Mouse (Mus musculus) neutrophil, adult 5-6 weeks (primary cell): Measurements from ENCODE around the gene Gm45713. TPM values are rescaled to one million over a fixed set of nuclear protein-coding genes. Genes with fewer than 3 reads are reported as not detected.
"Not testable (repeated sequence)": the region's sequence is repeated elsewhere in the genome, so short reads cannot be mapped to it uniquely, and the experiment has no call there.

ENCODE experiments used
- ATAC-seq: fragments of 151-379, 151-347 bp; 2 replicates; pipeline ENCODE4 v1.8.0; 2017; ENCODE audit warnings: mild to moderate bottlenecking, moderate TSS enrichment; ENCODE audit not compliant: insufficient number of reproducible peaks, poor library complexity, low FRiP score, severe bottlenecking; ENCODE audit errors: extremely low read depth
- total RNA-seq: library from RNA; stranded (forward); fragments of 200-1000 nt; gene quantifications from 2 replicates; pipeline ENCODE4 v1.2.3, GENCODE M21; 2017

Gene Gm45713
- total RNA-seq, 1 experiment from 2014 or later: 0.58 TPM

GRCm38 (mm10) chr7:45164833-45165232 lies 28.8 kb upstream of the Gm45713 start:
- ATAC-seq: no peak

GRCm38 (mm10) chr7:45163735-45164490 lies 27.9 kb upstream of the Gm45713 start, which contains the start of gene Slc17a7:
Gene Slc17a7 (plus strand): TSS chr7:45163949.
- no peak for ATAC-seq

- no peak for ATAC-seq
Measured at GRCm38 (mm10) chr7:45162996-45163615, 27.1 kb upstream of the Gm45713 start.

- ATAC-seq: no peak
Measured at GRCm38 (mm10) chr7:45162551-45162950, 26.5 kb upstream of the Gm45713 start.

DNA sequence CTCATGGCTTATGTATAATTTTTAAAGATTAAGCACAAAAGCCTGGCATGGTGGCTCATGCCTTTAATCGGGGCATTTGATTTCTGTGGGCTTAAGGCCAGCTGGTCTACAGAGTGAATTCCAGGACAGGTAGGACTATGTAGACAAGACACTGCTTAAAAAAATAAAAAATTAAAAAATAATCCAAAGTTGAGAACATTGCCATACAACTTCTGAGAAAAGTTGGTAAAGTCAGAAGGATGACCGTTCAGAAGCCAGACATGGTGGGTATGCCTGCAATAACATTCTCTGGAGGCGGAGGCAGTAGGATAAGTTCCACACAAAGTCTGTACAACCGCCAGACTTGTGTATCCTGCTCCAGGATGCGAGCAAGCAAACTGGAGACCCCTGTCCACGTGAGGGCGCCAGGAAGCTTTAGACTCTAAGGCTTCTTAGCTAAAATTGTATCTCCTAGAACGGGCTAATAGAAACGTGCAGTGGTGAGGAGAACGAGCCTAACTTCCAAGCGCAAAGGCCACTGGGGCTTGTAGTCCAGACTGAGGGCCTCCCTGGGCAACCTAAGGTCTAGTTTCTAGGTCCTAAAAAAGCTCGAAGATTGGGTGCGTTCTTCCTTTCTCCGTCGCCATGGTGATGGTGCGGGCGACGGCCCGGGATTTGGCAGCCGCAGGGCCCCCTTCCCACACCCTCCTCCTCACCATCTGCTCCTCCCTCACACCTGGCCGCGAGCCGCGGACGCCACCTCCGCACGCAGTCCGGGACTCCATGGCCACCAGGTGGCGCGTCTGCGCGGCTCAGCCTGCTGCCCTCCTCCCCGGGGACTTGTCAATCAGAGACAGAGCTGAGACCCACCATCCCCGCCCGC lies 25.8 kb upstream of the Gm45713 start:
- peak; percentile 63 for ATAC-seq

GRCm38 (mm10) chr7:45160866-45161265 lies 24.8 kb upstream of the Gm45713 start:
- ATAC-seq: no peak

GRCm38 (mm10) chr7:45160316-45160800 lies 24.3 kb upstream of the Gm45713 start:
- no peak for ATAC-seq

DNA sequence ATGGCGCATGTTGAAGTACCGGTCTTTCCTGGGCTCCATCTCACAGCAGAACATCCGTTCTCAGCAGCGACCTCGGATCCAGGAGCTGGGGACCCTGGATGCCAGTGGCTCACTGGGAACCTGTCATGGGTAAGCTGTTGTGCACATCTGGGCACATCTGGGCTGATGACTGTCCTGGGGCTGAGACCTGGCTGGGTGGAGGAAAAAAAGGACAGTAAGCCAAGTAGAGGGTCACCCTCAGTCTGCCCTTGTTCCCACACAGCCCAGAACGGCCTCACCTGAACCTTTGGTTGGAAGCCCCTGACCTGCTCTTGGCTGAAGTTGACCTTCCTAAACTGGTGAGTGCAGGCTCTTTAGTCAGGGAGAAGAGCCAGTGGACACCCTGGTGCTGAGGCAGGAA lies 23.0 kb upstream of the Gm45713 start:
- no peak for ATAC-seq

- no peak for ATAC-seq
Measured at GRCm38 (mm10) chr7:45157459-45157858, 21.4 kb upstream of the Gm45713 start.

- ATAC-seq: no peak
Measured at GRCm38 (mm10) chr7:45156206-45156605, 20.2 kb upstream of the Gm45713 start.

DNA sequence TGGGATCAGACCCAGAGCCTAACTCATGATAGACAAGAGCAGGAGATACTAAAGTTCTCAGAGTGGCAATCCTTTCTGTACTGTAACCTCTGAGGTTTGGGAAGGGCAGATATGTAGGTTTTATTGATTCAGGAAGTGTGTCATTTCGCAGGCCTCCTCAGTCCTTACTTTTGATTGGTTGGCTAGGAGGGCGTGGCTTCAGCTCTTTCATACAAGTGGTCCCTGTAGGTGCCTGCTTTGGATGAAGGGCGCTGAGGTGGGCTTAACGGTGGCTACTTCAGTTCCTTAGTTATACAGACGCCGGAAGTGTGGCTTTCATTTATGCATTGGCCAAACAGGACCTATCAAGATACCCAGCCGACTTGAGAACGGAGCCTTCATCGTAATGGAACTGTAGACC lies 19.6 kb upstream of the Gm45713 start:
- ATAC-seq: no peak

- ATAC-seq: 0 out of 2 replicates have a peak, but pooled peaks have one; percentile 27
Measured at GRCm38 (mm10) chr7:45154993-45155514, 19.0 kb upstream of the Gm45713 start.

DNA sequence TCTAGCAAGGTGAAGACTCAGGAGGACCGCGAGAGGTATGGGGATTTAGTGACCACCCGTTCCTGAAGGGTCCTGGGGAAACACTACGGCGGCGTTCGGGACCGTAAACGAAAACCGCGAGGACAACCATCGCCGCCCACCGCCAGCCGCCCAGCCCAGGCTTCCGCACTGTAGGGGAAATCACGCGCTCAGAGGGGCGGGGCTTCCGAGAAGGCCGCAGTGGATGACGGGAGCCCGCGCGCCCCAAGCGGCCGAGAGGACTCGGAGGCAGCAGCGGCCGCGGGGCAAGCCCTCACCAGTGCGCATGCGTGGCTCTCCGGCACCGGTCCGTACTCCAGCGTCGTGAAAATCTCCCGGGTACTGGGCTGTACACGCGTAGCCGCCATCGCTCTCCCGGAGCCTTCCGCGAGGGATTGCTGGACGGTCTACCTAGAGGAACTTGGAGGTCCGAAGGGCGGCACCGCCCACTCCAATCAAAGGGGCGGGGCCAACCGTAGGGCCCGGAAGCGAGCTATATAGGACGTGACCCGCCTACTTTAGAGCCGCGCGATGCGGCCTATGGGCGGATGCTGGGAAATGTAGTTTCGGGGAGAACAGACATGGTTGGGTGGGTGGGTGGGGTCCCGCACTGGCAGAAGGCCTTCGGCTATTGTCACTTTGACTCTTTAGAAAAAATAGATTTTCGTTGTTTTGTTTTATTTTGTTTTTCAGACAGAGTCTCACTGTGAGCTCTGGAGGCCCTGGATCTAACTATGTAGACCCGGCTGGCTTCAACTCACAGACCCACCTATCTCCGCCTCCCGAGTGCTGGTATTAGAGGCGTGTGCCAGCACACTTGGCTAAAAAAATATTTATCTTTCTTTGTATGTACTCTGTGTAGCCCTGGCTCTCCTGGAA lies 18.3 kb upstream of the Gm45713 start, which contains the start of the genes Pih1d1 and Aldh16a1:
Gene Pih1d1, plus strand, starts transcription at position 208 of the 897 bp plus-strand sequence.
Gene Aldh16a1, minus strand, starts transcription at position 489 of the 897 bp plus-strand sequence.
- peak; percentile 85 for ATAC-seq

- no peak for ATAC-seq
Measured at GRCm38 (mm10) chr7:45153586-45153985, 17.6 kb upstream of the Gm45713 start.

DNA sequence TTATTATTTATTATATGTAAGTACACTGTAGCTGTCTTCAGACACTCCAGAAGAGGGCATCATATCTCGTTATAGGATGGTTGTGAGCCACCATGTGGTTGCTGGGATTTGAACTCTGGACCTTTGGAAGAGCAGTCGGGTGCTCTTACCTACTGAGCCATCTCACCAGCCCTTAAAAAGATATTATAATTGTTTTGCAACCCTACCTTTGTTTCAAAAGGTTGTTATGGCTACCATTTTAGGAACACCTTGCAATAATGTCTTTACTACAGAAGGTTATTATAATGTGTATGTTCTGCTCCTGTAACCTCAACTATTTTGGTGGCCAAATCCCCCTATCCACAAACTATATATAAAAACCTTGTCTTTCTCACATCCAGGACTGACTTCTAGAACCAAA lies 17.0 kb upstream of the Gm45713 start:
- not testable (repeated sequence) for ATAC-seq

- ATAC-seq: no peak
Measured at GRCm38 (mm10) chr7:45151303-45151702, 15.3 kb upstream of the Gm45713 start.

GRCm38 (mm10) chr7:45150321-45150720 lies 14.3 kb upstream of the Gm45713 start:
- no peak for ATAC-seq

DNA sequence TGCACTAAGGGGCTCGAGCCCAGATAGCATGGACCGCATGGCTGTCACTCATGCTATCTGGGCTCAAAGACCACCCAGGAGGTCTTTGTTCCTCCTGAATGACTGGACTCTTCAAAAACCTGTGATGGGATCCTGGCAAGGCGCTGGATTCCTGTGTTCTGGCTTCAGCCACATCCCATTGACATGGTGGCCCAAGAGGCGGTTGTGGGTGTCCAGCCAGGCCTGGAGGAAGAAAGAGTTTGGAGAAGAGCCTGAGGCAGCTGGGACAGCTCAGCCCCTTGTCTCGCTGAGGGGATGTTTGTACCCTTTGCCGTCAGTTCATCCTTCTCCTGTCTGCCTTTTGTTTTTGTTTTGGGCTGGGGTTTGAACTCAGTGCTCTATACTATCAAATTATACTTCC lies 13.5 kb upstream of the Gm45713 start:
- no peak for ATAC-seq
